Mouse (Mus musculus) embryonic facial prominence, embryonic 12.5 days (tissue): ENCODE results near the gene Exoc2. TPM values are rescaled to one million over a fixed set of nuclear protein-coding genes. Genes with fewer than 3 reads are reported as not detected.

ENCODE experiments used
- ATAC-seq: fragments of 200-750 bp; cut with Nextera tagmentation; 2 replicates; pipeline ENCODE4 v1.8.0; 2017; ENCODE audit not compliant: insufficient number of reproducible peaks, insufficient read depth, low FRiP score, low TSS enrichment
- H3K27ac ChIP-seq: fragments of 300-500 bp; sonication (generic); 2 replicates; pipeline ENCODE4 v1.5.1; 2016; ENCODE audit warnings: mild to moderate bottlenecking
- H3K27me3 ChIP-seq: fragments of 300-500 bp; sonication (generic); 2 replicates; pipeline ENCODE4 v1.6.1; 2016; ENCODE audit warnings: mild to moderate bottlenecking, moderate library complexity
- H3K36me3 ChIP-seq: fragments of 300-500 bp; sonication (generic); 2 replicates; pipeline ENCODE4 v1.6.1; 2016; ENCODE audit warnings: mild to moderate bottlenecking
- H3K4me1 ChIP-seq: fragments of 300-500 bp; sonication (generic); 2 replicates; pipeline ENCODE4 v1.6.1; 2016
- H3K4me2 ChIP-seq: fragments of 300-500 bp; sonication (generic); replicated peaks from 2 replicates; pipeline ENCODE4 v1.6.1; 2016; ENCODE audit warnings: mild to moderate bottlenecking, moderate library complexity
- H3K4me3 ChIP-seq: fragments of 300-500 bp; sonication (generic); 2 replicates; pipeline ENCODE4 v1.5.1; 2016; ENCODE audit warnings: mild to moderate bottlenecking
- H3K9ac ChIP-seq: fragments of 300-500 bp; sonication (generic); 2 replicates; pipeline ENCODE4 v1.6.1; 2016; ENCODE audit warnings: mild to moderate bottlenecking, moderate library complexity
- H3K9me3 ChIP-seq: fragments of 300-500 bp; sonication (generic); 2 replicates; pipeline ENCODE4 v1.6.1; 2016; ENCODE audit warnings: mild to moderate bottlenecking, moderate library complexity
- WGBS: fragments of 180-500 bp; shearing (Covaris S2); methylation state at CpG from one replicate; pipeline ENCODE4 v1.1.7; 2016; 5-methylcytosine and 5-hydroxymethylcytosine counted together
- polyA plus RNA-seq: library from polyadenylated mRNA; unstranded; fragments of >200 nt; fragmentation: Nextera tagmentation; extraction: Ambion mirVana; gene quantifications from 2 replicates; pipeline ENCODE4 v1.2.1, GENCODE M21; 2016

Exoc2 gene
- polyA plus RNA-seq, 1 experiment from 2014 or later: 40.8 TPM

DNA sequence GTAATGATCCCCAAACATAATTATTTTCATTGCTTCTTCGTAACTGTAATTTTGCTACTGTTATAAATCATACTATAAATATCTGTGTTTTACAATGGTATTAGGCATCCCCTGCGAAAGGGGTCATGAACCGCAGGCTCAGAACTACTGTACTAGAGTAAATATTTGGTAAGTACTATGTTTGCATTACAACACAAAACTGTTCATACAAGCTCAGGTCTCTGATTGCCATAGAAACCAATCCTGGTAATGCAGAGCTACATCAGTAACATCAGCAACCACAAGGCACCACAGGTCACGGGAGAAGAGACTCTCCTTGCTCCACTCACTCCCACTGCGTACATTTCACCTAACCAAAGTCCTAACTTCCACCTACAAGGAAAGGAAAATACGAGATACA is 49.6 kb downstream of the Exoc2 start:
- 89% methylated on average over 6 of the region's 6 CpGs for WGBS
- no peaks in the 10 kb centered on the region for H3K4me1 ChIP-seq
- no peak overlapping the region for H3K4me2 ChIP-seq
- H3K27ac ChIP-seq: no peak overlapping the region
- H3K9me3 ChIP-seq: no peaks in the 10 kb centered on the region
- no peak for ATAC-seq
- H3K27me3 ChIP-seq: no peaks in the 10 kb centered on the region
- H3K4me3 ChIP-seq: no peak overlapping the region
- no peak overlapping the region for H3K9ac ChIP-seq
- H3K36me3 ChIP-seq: peaks cover 5% of the 10 kb centered on the region; the same call in 1 of the 2 replicates

DNA sequence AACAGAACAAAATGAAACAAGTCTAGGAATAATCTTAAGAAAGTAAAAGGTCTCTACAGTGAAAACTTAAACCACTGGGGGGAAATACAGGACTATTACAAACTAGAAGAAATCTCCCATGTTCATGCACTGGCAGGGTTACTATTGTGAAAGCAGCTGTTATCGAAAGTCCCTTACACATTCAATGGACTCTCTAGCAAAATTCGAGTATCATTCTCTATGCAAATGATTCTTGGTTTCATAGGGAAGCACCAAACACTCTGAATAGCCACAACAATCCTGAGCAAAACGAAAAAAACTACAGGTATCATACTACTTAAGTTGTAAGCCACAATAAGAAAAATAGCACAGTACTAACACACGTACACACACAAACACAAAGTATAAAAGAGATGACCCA is 52.0 kb downstream of the Exoc2 start:
- Histone ChIP-seq H3K27ac (no peak overlapping the region), H3K4me2 (no peak overlapping the region), H3K36me3 (0 out of 2 replicates have a peak, but pooled peaks cover 5% of the 10 kb centered on the region), H3K4me1 (no peaks in the 10 kb centered on the region), H3K9ac (no peak overlapping the region), H3K4me3 (no peak overlapping the region), H3K27me3 (no peaks in the 10 kb centered on the region), H3K9me3 (no peaks in the 10 kb centered on the region)
- no peak for ATAC-seq
- WGBS: 85% methylated on average over 4 of the region's 4 CpGs

DNA sequence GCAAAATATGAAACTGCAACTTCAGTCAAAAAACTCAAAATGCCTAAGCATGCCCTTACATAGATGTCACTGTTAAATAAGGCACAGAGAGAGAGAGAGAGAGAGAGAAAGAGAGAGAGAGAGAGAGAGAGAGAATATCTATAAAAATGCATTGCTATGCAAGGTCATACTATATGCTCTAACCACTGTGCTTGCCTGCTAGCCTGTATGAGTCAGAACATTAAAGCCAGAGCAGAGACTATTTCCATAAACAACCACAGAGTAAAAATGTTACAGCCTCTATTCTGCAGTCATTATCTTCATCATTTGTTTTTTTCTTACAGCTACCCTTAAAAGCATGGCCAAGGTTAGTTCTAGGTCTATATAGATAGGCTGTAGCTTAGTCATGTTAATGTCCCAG is 60.1 kb downstream of the Exoc2 start:
- H3K9ac ChIP-seq: no peak overlapping the region
- no peak for ATAC-seq
- peaks cover 8% of the 10 kb centered on the region for H3K4me1 ChIP-seq
- H3K4me2 ChIP-seq: no peak overlapping the region
- no peak overlapping the region for H3K4me3 ChIP-seq
- no peaks in the 10 kb centered on the region for H3K27me3 ChIP-seq
- no peaks in the 10 kb centered on the region for H3K9me3 ChIP-seq
- H3K27ac ChIP-seq: no peak overlapping the region
- H3K36me3 ChIP-seq: no peaks in the 10 kb centered on the region

DNA sequence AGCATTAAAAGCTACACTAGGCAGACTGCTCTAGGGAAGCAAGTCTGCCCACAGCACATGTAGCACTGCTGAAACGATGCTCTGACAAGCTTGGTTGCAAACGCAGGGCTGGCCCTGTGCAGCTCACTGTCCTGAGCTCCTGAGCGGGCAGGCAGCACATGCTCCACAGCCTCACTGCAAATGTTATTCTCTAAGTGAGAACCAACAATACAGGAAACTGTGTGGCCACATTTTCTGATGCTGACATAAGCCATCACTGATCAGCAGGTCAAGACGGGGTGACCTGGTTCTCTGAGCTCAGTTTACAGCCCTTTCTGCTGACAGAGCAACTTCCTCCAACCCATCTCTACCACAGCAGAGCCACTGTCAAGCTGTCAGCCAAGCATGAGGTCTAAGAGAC is 60.9 kb downstream of the Exoc2 start:
- peak; percentile 69; the same call in 1 of the 2 replicates for ATAC-seq
- no peak overlapping the region for H3K9ac ChIP-seq
- no peak overlapping the region for H3K27ac ChIP-seq
- H3K4me2 ChIP-seq: no peak overlapping the region
- no peaks in the 10 kb centered on the region for H3K36me3 ChIP-seq
- no peaks in the 10 kb centered on the region for H3K9me3 ChIP-seq
- no peaks in the 10 kb centered on the region for H3K27me3 ChIP-seq
- H3K4me3 ChIP-seq: no peak overlapping the region
- 6% methylated on average over 4 of the region's 4 CpGs for WGBS
- peaks cover 8% of the 10 kb centered on the region for H3K4me1 ChIP-seq

DNA sequence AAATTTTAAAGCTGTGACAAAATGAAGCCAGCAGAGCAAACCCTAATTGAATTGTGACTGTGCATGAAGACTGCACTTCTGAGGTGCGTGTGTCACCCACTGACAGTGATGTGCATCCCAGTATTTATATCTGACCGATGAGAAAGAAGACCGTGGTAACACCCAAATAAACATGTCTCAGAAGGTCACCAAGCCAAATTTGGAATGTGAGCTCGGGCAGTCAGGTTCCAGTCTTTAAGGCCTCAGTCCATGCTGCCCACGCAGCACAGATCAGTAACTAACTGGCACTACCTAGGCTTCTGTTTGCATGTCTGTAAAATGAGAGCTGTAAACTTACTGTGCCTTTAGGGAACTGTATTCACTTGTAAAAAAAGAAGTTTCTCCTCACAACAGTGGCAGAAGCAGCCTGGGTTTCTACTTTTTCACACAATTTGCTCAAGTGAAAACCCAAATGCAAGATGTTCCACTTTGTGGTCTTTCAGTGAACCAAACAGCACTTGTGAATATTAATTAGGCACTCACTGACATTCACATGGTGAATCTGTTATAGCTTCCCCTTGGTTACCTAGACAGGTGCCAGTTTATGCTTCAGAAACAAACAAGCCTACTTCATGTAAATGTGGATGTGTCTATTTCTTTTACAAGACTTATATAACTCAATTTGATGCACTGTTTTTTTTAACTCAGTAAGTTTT is 61.8 kb downstream of the Exoc2 start:
- H3K4me2 ChIP-seq: no peak overlapping the region
- H3K27ac ChIP-seq: no peak overlapping the region
- no peak overlapping the region for H3K4me3 ChIP-seq
- WGBS: 67% methylated on average over 5 of the region's 5 CpGs
- no peaks in the 10 kb centered on the region for H3K9me3 ChIP-seq
- peaks cover 8% of the 10 kb centered on the region for H3K4me1 ChIP-seq
- no peaks in the 10 kb centered on the region for H3K27me3 ChIP-seq
- ATAC-seq: no peak
- H3K9ac ChIP-seq: no peak overlapping the region
- no peaks in the 10 kb centered on the region for H3K36me3 ChIP-seq

DNA sequence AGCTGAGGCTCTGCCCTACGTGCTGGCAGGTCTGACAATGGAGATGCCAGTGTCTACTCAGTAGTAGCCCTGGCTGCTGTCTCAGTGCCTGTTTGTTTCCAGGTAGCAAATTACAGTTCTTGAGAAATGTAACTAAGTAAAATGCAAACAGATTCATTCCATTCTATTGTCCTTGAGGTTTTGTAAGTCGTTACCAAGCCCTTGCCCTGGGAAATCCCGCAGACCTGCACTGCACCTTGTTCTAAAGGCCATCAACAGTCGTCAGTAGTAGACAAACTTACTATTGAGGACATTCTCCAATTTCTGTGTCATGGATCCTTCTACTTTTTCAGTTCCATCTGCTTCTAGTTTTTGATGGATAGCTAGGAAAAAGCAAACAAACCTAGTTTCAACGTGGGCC is 63.0 kb downstream of the Exoc2 start:
- no peaks in the 10 kb centered on the region for H3K27me3 ChIP-seq
- no peak overlapping the region for H3K9ac ChIP-seq
- WGBS: 67% methylated on average over 5 of the region's 5 CpGs
- no peak overlapping the region for H3K27ac ChIP-seq
- no peak for ATAC-seq
- H3K9me3 ChIP-seq: no peaks in the 10 kb centered on the region
- peaks cover 8% of the 10 kb centered on the region for H3K4me1 ChIP-seq
- H3K4me3 ChIP-seq: no peak overlapping the region
- no peak overlapping the region for H3K4me2 ChIP-seq
- H3K36me3 ChIP-seq: no peaks in the 10 kb centered on the region

DNA sequence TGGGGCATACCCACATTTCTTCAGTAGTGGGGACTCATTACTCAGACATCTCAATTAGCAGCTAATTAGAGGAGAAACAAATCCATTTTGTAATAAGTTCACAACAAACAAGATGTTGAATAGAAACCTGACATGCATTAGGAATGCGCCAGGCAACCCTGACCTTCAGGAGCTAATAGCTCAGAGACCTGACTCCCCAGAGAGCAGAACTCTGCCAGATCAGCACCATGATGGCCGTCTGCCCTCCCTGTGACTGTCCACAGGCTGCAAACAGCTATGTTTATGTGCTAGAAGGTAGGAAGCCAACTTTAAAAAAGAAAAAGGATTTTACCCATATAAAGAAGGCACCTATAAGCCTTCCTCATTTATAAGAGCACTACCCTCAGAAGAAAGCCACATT is 71.6 kb downstream of the Exoc2 start:
- H3K27me3 ChIP-seq: no peaks in the 10 kb centered on the region
- H3K27ac ChIP-seq: no peak overlapping the region
- H3K36me3 ChIP-seq: peaks cover 20% of the 10 kb centered on the region; the same call in 1 of the 2 replicates
- no peaks in the 10 kb centered on the region for H3K9me3 ChIP-seq
- H3K9ac ChIP-seq: no peak overlapping the region
- no peak overlapping the region for H3K4me3 ChIP-seq
- H3K4me2 ChIP-seq: no peak overlapping the region
- 29% methylated on average over 2 of the region's 2 CpGs for WGBS
- no peak for ATAC-seq
- no peaks in the 10 kb centered on the region for H3K4me1 ChIP-seq

DNA sequence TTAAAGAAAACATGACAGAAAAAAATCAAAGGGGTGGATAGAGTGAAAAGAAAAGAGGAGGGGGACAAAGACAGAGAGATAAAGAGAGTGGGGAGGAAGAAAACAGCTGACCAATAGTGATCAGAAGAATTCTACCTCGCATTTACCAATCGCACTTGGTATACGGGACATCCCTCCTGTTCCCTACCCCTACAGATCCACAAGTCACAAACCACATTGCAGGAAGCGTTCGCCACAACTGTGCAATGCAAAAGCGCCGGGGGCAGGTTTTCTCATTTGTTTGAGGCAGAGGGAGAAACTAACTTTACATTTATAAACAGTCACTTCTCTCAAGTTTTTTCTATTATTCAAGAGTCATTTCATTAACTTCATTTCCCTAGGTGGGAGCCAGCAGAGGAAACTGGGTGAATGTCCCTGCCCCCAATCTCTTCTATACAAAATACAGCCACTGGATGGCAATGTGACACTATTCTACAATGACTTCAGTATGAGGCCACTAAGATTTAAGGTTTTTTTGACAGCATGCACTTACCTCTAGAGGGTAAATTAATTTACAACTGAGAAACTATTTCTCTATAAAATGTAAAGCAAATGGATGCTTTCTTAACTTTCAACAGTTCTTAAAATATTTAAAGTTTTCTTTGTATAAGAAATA is 72.4 kb downstream of the Exoc2 start:
- Histone ChIP-seq H3K27ac (no peak overlapping the region), H3K36me3 (peaks cover 20% of the 10 kb centered on the region; the same call in 1 of the 2 replicates), H3K4me1 (no peaks in the 10 kb centered on the region), H3K9ac (no peak overlapping the region), H3K9me3 (no peaks in the 10 kb centered on the region), H3K27me3 (no peaks in the 10 kb centered on the region), H3K4me2 (no peak overlapping the region), H3K4me3 (no peak overlapping the region)
- no peak for ATAC-seq
- 88% methylated on average over 7 of the region's 7 CpGs for WGBS

DNA sequence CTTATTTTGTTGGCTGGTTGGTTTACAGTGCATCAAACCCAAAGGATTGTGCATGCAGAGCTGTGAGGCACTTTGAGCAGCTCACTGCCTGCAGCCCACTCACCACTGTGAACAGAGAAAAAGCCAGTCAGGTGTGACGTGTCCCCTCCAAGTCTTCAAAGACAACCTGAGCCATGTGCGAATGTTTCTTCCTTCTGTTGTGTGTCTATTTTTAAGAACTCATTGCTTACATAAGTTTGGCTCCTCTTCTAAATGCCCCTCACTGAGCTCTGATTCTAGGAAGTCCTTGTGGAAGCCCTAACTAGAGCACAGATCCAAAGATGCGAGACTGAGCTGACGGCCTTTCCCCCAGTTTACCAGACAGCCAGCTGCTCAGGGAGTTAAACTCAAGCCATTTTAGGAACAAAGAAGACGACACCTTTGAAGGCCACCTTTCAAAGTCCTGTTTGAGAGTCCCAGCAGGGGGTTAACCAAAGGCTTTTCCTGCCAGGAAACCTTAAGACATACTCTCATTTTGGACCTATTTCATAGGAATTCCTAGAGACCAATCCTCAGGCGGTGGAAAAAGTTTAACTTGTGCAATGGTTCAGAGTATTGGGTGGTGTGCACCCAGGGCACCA is 79.8 kb downstream of the Exoc2 start:
- Histone ChIP-seq H3K9me3 (no peaks in the 10 kb centered on the region; the same call in 1 of the 2 replicates), H3K4me2 (no peak overlapping the region), H3K9ac (no peak overlapping the region), H3K4me3 (no peak overlapping the region), H3K4me1 (no peaks in the 10 kb centered on the region), H3K27ac (no peak overlapping the region), H3K27me3 (no peaks in the 10 kb centered on the region), H3K36me3 (peaks cover 4% of the 10 kb centered on the region)
- ATAC-seq: no peak
- 70% methylated on average over 6 of the region's 6 CpGs for whole genome bisulfite sequencing

DNA sequence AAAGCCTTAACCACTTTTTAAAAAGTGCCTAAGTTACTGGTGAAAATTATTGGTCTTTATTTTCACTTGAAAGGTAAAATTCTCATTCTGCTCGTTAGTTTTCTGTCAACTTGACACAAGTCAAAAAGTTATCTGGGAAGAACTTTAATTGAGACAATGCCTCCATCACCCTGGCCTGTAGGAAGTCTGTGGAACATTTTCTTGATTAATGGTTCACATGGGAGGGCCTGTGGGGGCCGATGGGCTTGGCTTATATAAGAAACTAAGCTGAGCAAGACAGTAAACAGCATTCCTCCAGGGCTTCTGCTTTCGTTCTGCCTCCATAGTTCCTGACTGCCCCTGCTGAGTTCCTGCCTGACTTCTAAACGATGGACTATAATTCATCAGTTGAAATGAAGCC is 81.6 kb downstream of the Exoc2 start:
- 71% methylated on average over 4 of the region's 4 CpGs for WGBS

DNA sequence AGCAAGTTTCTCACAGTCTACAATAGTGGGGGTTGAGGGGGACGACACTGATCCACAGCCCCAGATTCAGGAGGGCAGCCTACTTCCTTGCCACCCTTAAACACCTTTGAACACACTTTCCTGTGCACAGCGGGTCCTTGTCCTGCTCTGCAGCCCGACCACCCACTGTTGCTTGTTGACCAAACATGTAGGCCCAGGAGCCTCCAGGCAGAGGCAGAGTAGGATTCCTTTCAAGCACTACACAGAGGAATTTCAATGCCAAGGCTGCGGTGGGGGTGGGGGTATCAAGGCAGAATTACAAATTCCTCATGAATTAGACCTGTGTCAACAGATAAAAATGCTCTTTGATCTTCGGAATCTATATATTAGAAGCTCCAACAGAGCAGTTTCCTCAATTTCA is 82.7 kb downstream of the Exoc2 start:
- WGBS: 55% methylated on average over 5 of the region's 5 CpGs
- H3K4me3 ChIP-seq: no peak overlapping the region
- no peaks in the 10 kb centered on the region for H3K4me1 ChIP-seq
- no peaks in the 10 kb centered on the region; the same call in 1 of the 2 replicates for H3K9me3 ChIP-seq
- H3K9ac ChIP-seq: no peak overlapping the region
- H3K27me3 ChIP-seq: no peaks in the 10 kb centered on the region
- no peaks in the 10 kb centered on the region; the same call in none of the 2 replicates for H3K36me3 ChIP-seq
- H3K4me2 ChIP-seq: no peak overlapping the region
- no peak for ATAC-seq
- H3K27ac ChIP-seq: no peak overlapping the region

More for the DNA sequence above, 81.6 kb downstream of the Exoc2 start:
- H3K4me3 ChIP-seq: no peak overlapping the region
- no peak overlapping the region for H3K9ac ChIP-seq
- H3K9me3 ChIP-seq: no peaks in the 10 kb centered on the region; the same call in 1 of the 2 replicates
- H3K27me3 ChIP-seq: no peaks in the 10 kb centered on the region
- no peaks in the 10 kb centered on the region; the same call in none of the 2 replicates for H3K36me3 ChIP-seq
- no peaks in the 10 kb centered on the region for H3K4me1 ChIP-seq
- no peak for ATAC-seq
- no peak overlapping the region for H3K27ac ChIP-seq
- no peak overlapping the region for H3K4me2 ChIP-seq

DNA sequence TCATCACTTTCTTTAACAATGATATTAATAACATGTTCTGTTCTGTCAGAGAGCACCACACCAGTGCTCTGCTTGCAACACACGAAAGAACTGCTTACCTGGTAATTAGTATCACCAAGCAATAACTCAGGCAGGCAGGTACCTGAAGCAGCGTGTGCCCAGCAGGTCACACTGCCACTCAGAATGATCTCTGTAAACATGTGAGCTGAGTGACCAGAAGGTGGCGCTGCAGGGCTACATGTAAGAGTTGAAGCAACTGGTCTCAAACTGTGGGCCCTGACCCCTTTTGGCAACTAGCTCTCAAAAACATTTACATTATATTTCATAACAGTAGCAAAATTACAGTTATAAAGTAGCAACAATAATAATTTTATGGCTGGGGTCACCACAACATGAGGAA is 85.4 kb downstream of the Exoc2 start:
- Histone ChIP-seq H3K27ac (no peak overlapping the region), H3K4me2 (no peak overlapping the region), H3K27me3 (no peaks in the 10 kb centered on the region), H3K9ac (no peak overlapping the region), H3K4me1 (no peaks in the 10 kb centered on the region), H3K4me3 (no peak overlapping the region), H3K36me3 (peaks cover 18% of the 10 kb centered on the region), H3K9me3 (no peaks in the 10 kb centered on the region; the same call in 1 of the 2 replicates)
- 7% methylated on average over 3 of the region's 3 CpGs for WGBS
- no peak for ATAC-seq
